ENCODE assay signal across 8 mouse cellular contexts in genomic region chr13:42826602-42827001, GRCm38 (mm10).
A peak's percentile ranks its signal among the peaks of the same experiment; 100 is the strongest.
DNase-seq lines count a peak whose midpoint lies in the region; ATAC-seq lines count a peak whose summit lies in the region.

No protein-coding gene starts in this region.

- intact Hi-C loops in left cerebral cortex, postnatal 4 days (cut with DNase I): no loop called here

- peak; percentile 20 to 76 for DNase-seq in adrenal gland, adult (ENCODE audit: inconsistent age in 2 of 2, low spot score in 1 of 2)
- DNase-seq in adrenal gland, postnatal 4 days (ENCODE audit: low spot score in 2 of 2): no peak
- DNase-seq in left cerebral cortex, postnatal 4 days: peak; percentile 50
- no peak for DNase-seq in left cerebral cortex, adult 11 months (ENCODE audit: low spot score)
- peak; percentile 24 for DNase-seq in adrenal gland, adult 2 months
- peak; percentile 33 for DNase-seq in forelimb bud, embryonic 11.5 days (ENCODE audit: low read depth, low spot score)

- ATAC-seq in megakaryocyte-erythroid progenitor cell, adult 5-6 weeks (replicated peaks; ENCODE audit: low FRiP score, low TSS enrichment, poor library complexity, severe bottlenecking): 0 out of 2 replicates have a peak, but pooled peaks have one; percentile 50
- ATAC-seq in erythroid progenitor cell, adult 5-6 weeks (replicated peaks; ENCODE audit: low FRiP score, poor library complexity, severe bottlenecking): no peak

Comparison
In these comparisons a context has a peak if more than half of its experiments do, and no peak if none do; other contexts are left out.
1. DNase-seq: peak in adrenal gland, adult (2 of 2), left cerebral cortex, postnatal 4 days (single experiment), adrenal gland, adult 2 months (single experiment) and forelimb bud, embryonic 11.5 days (single experiment); none in adrenal gland, postnatal 4 days (0 of 2) and left cerebral cortex, adult 11 months (single experiment).